Mouse (Mus musculus): ENCODE measurements around the gene Strn.

DNA sequence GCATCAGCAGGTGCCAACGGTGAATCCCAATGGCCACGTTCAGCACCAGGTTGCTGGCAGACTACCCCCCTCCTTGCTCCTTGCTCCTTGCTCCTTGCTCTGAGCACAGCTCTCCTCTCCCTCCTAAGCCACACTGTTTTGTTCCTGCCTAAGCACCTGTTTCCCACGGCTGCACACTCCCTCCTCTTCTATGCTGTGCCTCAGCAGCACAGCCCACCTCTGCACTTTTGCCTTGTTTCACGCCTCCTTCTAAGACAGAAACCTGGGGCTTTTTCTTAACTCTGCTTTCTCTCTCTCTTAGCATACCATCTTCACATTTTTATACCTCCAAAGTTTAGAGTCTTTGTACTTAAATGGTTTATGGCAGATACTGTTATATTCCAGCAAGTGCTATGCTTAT is 39.5 kb downstream of the Strn start:
- TF ChIP-seq CTCF (IDR thresholded peaks at IDR 0.05; ENCODE audit: low read depth, low read length) (no peak), TAL1 (conservative IDR thresholded peaks at IDR 0.05; ENCODE audit: low read depth, low read length) (no peak)

All from G1E (cell line).